Mouse (Mus musculus) midbrain, embryonic 11.5 days (tissue): ENCODE data around the gene Rabl2. TPM values are rescaled to one million over a fixed set of nuclear protein-coding genes. Genes with fewer than 3 reads are reported as not detected.

Experiments used
- ATAC-seq: fragments of 200-750 bp; cut with Nextera tagmentation; 2 replicates; pipeline ENCODE4 v1.8.0; 2017; ENCODE audit warnings: moderate TSS enrichment, moderate library complexity; ENCODE audit not compliant: low FRiP score
- DNase-seq: peaks from one replicate; pipeline ENCODE4 v3.0.0; 2015; ENCODE audit warnings: low spot score; ENCODE audit errors: missing footprints
- H3K27ac ChIP-seq: fragments of 300-500 bp; sonication (generic); 2 replicates; pipeline ENCODE4 v1.5.1; 2014; ENCODE audit warnings: low read depth, low read length
- H3K27me3 ChIP-seq: fragments of 300-500 bp; sonication (generic); 2 replicates; pipeline ENCODE4 v1.6.1; 2014; ENCODE audit warnings: mild to moderate bottlenecking, low read length, moderate library complexity, mixed read lengths; ENCODE audit not compliant: control insufficient read depth, insufficient read depth
- H3K36me3 ChIP-seq: fragments of 300-500 bp; sonication (generic); 2 replicates; pipeline ENCODE4 v1.6.1; 2014; ENCODE audit warnings: mild to moderate bottlenecking, low read length, moderate library complexity, mixed read lengths; ENCODE audit not compliant: control insufficient read depth, insufficient read depth
- H3K4me1 ChIP-seq: fragments of 300-500 bp; sonication (generic); 2 replicates; pipeline ENCODE4 v1.6.1; 2014; ENCODE audit warnings: low read length; ENCODE audit not compliant: control insufficient read depth, insufficient read depth
- H3K4me2 ChIP-seq: fragments of 300-500 bp; sonication (generic); 2 replicates; pipeline ENCODE4 v1.6.1; 2014; ENCODE audit warnings: mild to moderate bottlenecking, moderate library complexity
- H3K4me3 ChIP-seq: fragments of 300-500 bp; sonication (generic); 2 replicates; pipeline ENCODE4 v1.5.1; 2014; ENCODE audit warnings: low read depth, low read length
- H3K9ac ChIP-seq: fragments of 300-500 bp; sonication (generic); 2 replicates; pipeline ENCODE4 v1.6.1; 2014; ENCODE audit warnings: low read length
- H3K9me3 ChIP-seq: fragments of 300-500 bp; sonication (generic); 2 replicates; pipeline ENCODE4 v1.6.1; 2016; ENCODE audit warnings: low read length; ENCODE audit not compliant: control insufficient read depth
- WGBS: fragments of 180-500 bp; shearing (Covaris S2); extraction: QIAGEN DNeasy Blood & Tissue Kit; methylation state at CpG from one replicate; pipeline ENCODE4 v1.1.7; 2014; 5-methylcytosine and 5-hydroxymethylcytosine counted together
- polyA plus RNA-seq: library from polyadenylated mRNA; unstranded; fragments of >200 nt; fragmentation: Nextera tagmentation; extraction: Ambion mirVana; gene quantifications from 2 replicates; pipeline ENCODE4 v1.2.1, GENCODE M21; 2014

Gene Rabl2
- polyA plus RNA-seq, 1 experiment from 2014 or later, result 84.3 TPM

- DNase-seq, result peak; percentile 89
Measured at GRCm38 (mm10) chr15:89557179-89557995, 34.3 kb downstream of the Rabl2 start.

DNA sequence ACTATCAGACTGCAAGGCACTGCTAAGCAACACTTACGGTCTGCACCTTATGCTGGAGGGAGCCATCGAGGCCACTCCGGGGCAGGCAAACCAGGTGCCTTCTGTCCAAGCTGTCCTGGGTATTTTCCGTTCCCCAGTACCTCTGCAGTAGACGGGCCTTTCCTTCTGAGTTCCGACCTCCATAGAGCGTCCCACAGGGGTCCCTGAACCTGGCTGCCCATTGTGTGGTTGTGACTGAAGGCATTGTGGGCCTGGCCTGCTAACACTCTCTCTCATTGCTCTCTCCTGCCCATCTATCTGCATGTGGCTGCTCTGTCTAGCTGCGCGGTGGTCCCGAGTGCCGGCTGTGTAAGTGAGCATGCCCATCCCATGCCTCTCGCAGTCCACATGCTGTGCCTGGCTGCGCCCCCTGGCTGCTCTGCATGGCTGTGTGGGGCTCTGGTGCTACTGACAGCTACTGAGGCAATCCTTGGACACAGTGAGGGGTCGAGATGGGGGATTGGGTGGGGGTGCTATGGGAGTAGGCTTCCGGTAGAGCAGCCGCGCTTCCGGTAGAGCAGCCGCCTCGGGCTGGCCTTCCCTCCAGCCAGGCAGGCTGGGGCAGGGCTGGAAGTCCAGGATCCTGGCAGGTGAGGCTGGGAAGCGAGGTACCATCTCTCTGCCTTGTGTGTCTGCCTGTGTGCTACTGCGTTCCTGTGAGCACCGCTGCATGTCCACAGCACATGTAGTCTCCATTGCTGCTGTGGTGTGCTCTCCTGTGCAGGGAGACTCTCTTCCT, 35.1 kb downstream of the Rabl2 start:
- Histone ChIP-seq H3K9ac (no peak overlapping the region), H3K27ac (no peak overlapping the region), H3K36me3 (no peaks in the 10 kb centered on the region), H3K4me3 (no peak overlapping the region), H3K27me3 (peaks cover 33% of the 10 kb centered on the region), H3K9me3 (no peaks in the 10 kb centered on the region), H3K4me1 (peaks cover 14% of the 10 kb centered on the region), H3K4me2 (peak overlapping the region; percentile 28)
- DNase-seq, result peak; percentile 90
- peak; percentile 74 for ATAC-seq
- WGBS, result 27% methylated on average over 23 of the region's 23 CpGs

More at GRCm38 (mm10) chr15:89557179-89557995, 34.3 kb downstream of the Rabl2 start:
- H3K9me3 ChIP-seq, result no peaks in the 10 kb centered on the region
- H3K27ac ChIP-seq, result no peak overlapping the region
- H3K4me2 ChIP-seq, result peak overlapping the region; percentile 28
- peaks cover 33% of the 10 kb centered on the region for H3K27me3 ChIP-seq
- H3K9ac ChIP-seq, result no peak overlapping the region
- H3K4me1 ChIP-seq, result peaks cover 14% of the 10 kb centered on the region
- H3K4me3 ChIP-seq, result peak overlapping the region; percentile 4; the same call in 1 of the 2 replicates
- no peaks in the 10 kb centered on the region for H3K36me3 ChIP-seq
- ATAC-seq, result peak; percentile 8; the same call in 1 of the 2 replicates
- 10% methylated on average over 40 of the region's 40 CpGs for WGBS

- Histone ChIP-seq H3K27ac (no peak overlapping the region), H3K4me3 (no peak overlapping the region), H3K4me2 (no peak overlapping the region), H3K4me1 (peaks cover 14% of the 10 kb centered on the region), H3K36me3 (no peaks in the 10 kb centered on the region), H3K9ac (no peak overlapping the region), H3K27me3 (peaks cover 33% of the 10 kb centered on the region), H3K9me3 (no peaks in the 10 kb centered on the region)
- 90% methylated on average over 6 of the region's 6 CpGs for WGBS
- DNase-seq, result no peak
- ATAC-seq, result no peak
Measured at GRCm38 (mm10) chr15:89555591-89555990, 36.1 kb downstream of the Rabl2 start.

- Histone ChIP-seq H3K9ac (no peak overlapping the region), H3K4me2 (no peak overlapping the region), H3K27ac (no peak overlapping the region), H3K4me1 (peaks cover 16% of the 10 kb centered on the region), H3K4me3 (no peak overlapping the region), H3K36me3 (no peaks in the 10 kb centered on the region), H3K27me3 (peaks cover 16% of the 10 kb centered on the region), H3K9me3 (no peaks in the 10 kb centered on the region)
- ATAC-seq, result no peak
- WGBS, result 72% methylated on average over 1 of the region's 1 CpGs
- DNase-seq, result no peak
Measured at GRCm38 (mm10) chr15:89551733-89552132, 40.0 kb downstream of the Rabl2 start.

- Histone ChIP-seq H3K4me2 (no peak overlapping the region), H3K36me3 (no peaks in the 10 kb centered on the region), H3K27ac (no peak overlapping the region), H3K9me3 (no peaks in the 10 kb centered on the region), H3K4me1 (peaks cover 12% of the 10 kb centered on the region), H3K27me3 (peaks cover 8% of the 10 kb centered on the region), H3K9ac (no peak overlapping the region), H3K4me3 (no peak overlapping the region)
- ATAC-seq (no peak), DNase-seq (no peak)
- WGBS, result 95% methylated on average over 8 of the region's 8 CpGs
Measured at GRCm38 (mm10) chr15:89550506-89550905, 41.2 kb downstream of the Rabl2 start.

GRCm38 (mm10) chr15:89548837-89549236, 42.9 kb downstream of the Rabl2 start:
- DNase-seq (no peak), ATAC-seq (peak; percentile 22; the same call in 1 of the 2 replicates)
- Histone ChIP-seq H3K27ac (no peak overlapping the region), H3K4me2 (peak overlapping the region; percentile 60; the same call in 1 of the 2 replicates), H3K4me3 (peak overlapping the region; percentile 34; the same call in 1 of the 2 replicates), H3K9ac (peak overlapping the region; percentile 36), H3K9me3 (no peaks in the 10 kb centered on the region), H3K4me1 (peaks cover 12% of the 10 kb centered on the region), H3K27me3 (peaks cover 8% of the 10 kb centered on the region), H3K36me3 (no peaks in the 10 kb centered on the region)
- WGBS, result 45% methylated on average over 11 of the region's 11 CpGs

DNA sequence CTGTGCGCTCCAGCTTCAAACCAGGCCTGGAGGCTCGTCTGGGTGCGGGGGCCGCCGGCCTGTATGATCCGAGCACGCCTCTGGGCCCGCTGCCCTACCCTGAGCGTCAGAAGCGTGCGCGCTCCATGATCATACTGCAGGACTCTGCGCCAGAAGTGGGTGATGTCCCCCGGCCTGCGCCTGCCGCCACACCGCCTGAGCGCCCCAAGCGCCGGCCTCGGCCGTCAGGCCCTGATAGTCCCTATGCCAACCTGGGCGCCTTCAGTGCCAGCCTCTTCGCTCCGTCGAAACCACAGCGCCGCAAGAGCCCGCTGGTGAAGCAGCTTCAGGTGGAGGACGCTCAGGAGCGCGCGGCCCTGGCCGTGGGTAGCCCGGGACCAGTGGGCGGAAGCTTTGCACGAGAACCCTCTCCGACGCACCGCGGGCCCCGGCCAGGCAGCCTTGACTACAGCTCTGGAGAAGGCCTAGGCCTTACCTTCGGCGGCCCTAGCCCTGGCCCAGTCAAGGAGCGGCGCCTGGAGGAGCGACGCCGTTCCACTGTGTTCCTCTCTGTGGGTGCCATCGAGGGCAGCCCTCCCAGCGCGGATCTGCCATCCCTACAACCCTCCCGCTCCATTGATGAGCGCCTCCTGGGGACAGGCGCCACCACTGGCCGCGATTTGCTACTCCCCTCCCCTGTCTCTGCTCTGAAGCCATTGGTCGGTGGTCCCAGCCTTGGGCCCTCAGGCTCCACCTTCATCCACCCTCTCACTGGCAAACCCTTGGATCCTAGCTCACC, 43.7 kb downstream of the Rabl2 start:
- peaks cover 12% of the 10 kb centered on the region for H3K4me1 ChIP-seq
- DNase-seq (peak; percentile 94), ATAC-seq (peak; percentile 82)
- H3K4me3 ChIP-seq, result peak overlapping the region; percentile 34
- peak overlapping the region; percentile 60 for H3K4me2 ChIP-seq
- WGBS, result 8% methylated on average over 58 of the region's 58 CpGs
- H3K9ac ChIP-seq, result peak overlapping the region; percentile 48
- no peaks in the 10 kb centered on the region; the same call in 1 of the 2 replicates for H3K36me3 ChIP-seq
- H3K9me3 ChIP-seq, result no peaks in the 10 kb centered on the region
- H3K27me3 ChIP-seq, result peaks cover 8% of the 10 kb centered on the region
- no peak overlapping the region for H3K27ac ChIP-seq

- 53% methylated on average over 7 of the region's 8 CpGs for WGBS
- ATAC-seq, result no peak
- Histone ChIP-seq H3K36me3 (no peaks in the 10 kb centered on the region; the same call in 1 of the 2 replicates), H3K27me3 (peaks cover 8% of the 10 kb centered on the region), H3K4me3 (peak overlapping the region; percentile 34; the same call in 1 of the 2 replicates), H3K4me1 (peaks cover 12% of the 10 kb centered on the region), H3K4me2 (peak overlapping the region; percentile 60), H3K9me3 (no peaks in the 10 kb centered on the region), H3K9ac (no peak overlapping the region), H3K27ac (no peak overlapping the region)
- DNase-seq, result no peak
Measured at GRCm38 (mm10) chr15:89547321-89547720, 44.4 kb downstream of the Rabl2 start.
